Mouse (Mus musculus) heart, adult 2 months (tissue): Measurements from ENCODE around the gene Mex3d. TPM values are rescaled to one million over a fixed set of nuclear protein-coding genes. Genes with fewer than 3 reads are reported as not detected.

Experiments used
- DNase-seq, 2 experiments: peaks; one replicate each; pipeline ENCODE4 v3.0.0; 2021
- H3K27ac ChIP-seq: fragments of 200-600 bp; 2 replicates; pipeline ENCODE4 v1.8.1; 2022
- H3K27me3 ChIP-seq: fragments of 200-500 bp; 2 replicates; pipeline ENCODE4 v1.6.1; 2012; ENCODE audit warnings: mild to moderate bottlenecking, low read length, inconsistent platforms, mixed read lengths; ENCODE audit not compliant: control insufficient read depth, insufficient read depth
- H3K36me3 ChIP-seq: fragments of 200-500 bp; 2 replicates; pipeline ENCODE4 v1.6.1; 2012; ENCODE audit warnings: low read length, inconsistent platforms; ENCODE audit not compliant: control insufficient read depth, insufficient read depth
- H3K4me1 ChIP-seq: fragments of 200-500 bp; 2 replicates; pipeline ENCODE4 v1.6.1; 2011; ENCODE audit warnings: low read length; ENCODE audit not compliant: control insufficient read depth, insufficient read depth
- H3K4me3 ChIP-seq: fragments of 200-600 bp; 2 replicates; pipeline ENCODE4 v1.8.1; 2022
- H3K79me2 ChIP-seq: fragments of 200-500 bp; replicated peaks from 2 replicates; pipeline ENCODE4 v1.6.1; 2012; ENCODE audit warnings: mild to moderate bottlenecking, inconsistent platforms, low read length, moderate library complexity, mixed read lengths; ENCODE audit not compliant: control insufficient read depth, insufficient read depth
- H3K9ac ChIP-seq: fragments of 200-500 bp; 2 replicates; pipeline ENCODE4 v1.6.1; 2012; ENCODE audit warnings: low read depth, mild to moderate bottlenecking, control low read depth, inconsistent platforms, low read length, mixed read lengths
- CTCF ChIP-seq: fragments of 200-600 bp; IDR thresholded peaks from 2 replicates; pipeline ENCODE4 v1.8.1; 2022; ENCODE audit warnings: antibody characterized with exemption, mild to moderate bottlenecking, moderate library complexity
- EP300 ChIP-seq: fragments of 200-500 bp; IDR thresholded peaks from 2 replicates; pipeline ENCODE4 v1.6.1; 2011; ENCODE audit warnings: low read depth, low read length, control low read depth; ENCODE audit not compliant: insufficient read depth
- POLR2A ChIP-seq: fragments of 200-500 bp; IDR thresholded peaks from 2 replicates; pipeline ENCODE4 v1.6.1; 2011; ENCODE audit warnings: mild to moderate bottlenecking, low read depth, low read length, control low read depth; ENCODE audit not compliant: insufficient read depth
- WGBS: fragments of 180-500 bp; shearing (Covaris S2); methylation state at CpG from one replicate; pipeline ENCODE4 v1.1.7; 2018; 5-methylcytosine and 5-hydroxymethylcytosine counted together
- intact Hi-C: fragments of 180-260 bp; cut with DNase I; formaldehyde crosslinking; loops from one replicate; pipeline ENCODE4 v1.15.1; 2025
- polyA plus RNA-seq: library from polyadenylated mRNA; depleted of rRNA; stranded (reverse); fragments of >200 nt; gene quantifications from 2 replicates; pipeline ENCODE4 v1.2.3, GENCODE M21; 2012
- total RNA-seq, 2 experiments: library from RNA; stranded (reverse); gene quantifications; 2 replicates each; pipeline ENCODE4 v1.2.3; 2021

Mex3d gene
- total and polyA plus RNA-seq, 3 experiments, result 7.3 to 7.9 (median 7.5) TPM

DNA sequence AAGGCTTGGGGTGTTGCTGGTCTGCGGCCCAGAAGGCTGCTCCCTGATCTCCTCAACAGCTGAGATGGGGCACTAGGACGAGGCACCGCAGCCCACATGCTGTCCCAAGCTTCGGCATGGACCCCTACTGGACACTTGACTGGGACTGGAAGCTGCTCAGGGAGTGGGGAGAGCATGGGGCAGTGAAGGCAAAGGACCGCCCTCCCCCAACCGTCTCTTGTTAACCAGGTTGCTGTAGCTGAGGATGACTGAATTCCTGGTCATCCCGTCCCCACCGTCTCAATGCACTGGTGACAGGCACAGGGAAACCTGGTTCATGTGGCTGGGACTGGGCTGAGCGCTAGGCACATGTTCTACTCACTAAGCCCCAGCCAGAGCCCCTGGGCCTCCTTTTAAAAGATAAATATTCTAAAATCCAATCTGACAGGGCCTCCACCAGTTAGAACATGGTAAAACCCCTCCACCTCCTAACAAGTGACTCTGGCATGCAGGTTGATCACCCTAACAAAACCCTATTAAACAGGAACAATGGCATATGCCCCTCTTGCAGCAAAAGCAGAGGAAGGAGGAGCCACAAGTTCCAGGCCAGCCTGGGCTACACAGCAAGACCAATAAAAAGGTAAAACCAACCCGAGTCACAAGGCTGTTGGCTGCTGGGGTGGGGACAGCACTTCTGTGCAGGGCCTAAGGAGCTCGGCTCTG lies 9.5 kb upstream of the Mex3d start:
- 85% methylated on average over 11 of the region's 11 CpGs for WGBS
- intact Hi-C loops, result loop anchor here (5.0 kb wide), 1 partner anchor 35 kb away; the partner anchor contains the start of gene Tcf3
- H3K4me1 ChIP-seq, result peaks cover 9% of the 10 kb centered on the region
- DNase-seq, result no peak
- H3K27ac ChIP-seq, result no peak overlapping the region
- TF ChIP-seq CTCF (no peak), EP300 (no peak), POLR2A (no peak)
- no peaks in the 10 kb centered on the region for H3K27me3 ChIP-seq
- H3K4me3 ChIP-seq, result no peak overlapping the region
- peaks cover 4% of the 10 kb centered on the region for H3K79me2 ChIP-seq
- H3K9ac ChIP-seq, result no peak overlapping the region
- no peaks in the 10 kb centered on the region for H3K36me3 ChIP-seq

DNA sequence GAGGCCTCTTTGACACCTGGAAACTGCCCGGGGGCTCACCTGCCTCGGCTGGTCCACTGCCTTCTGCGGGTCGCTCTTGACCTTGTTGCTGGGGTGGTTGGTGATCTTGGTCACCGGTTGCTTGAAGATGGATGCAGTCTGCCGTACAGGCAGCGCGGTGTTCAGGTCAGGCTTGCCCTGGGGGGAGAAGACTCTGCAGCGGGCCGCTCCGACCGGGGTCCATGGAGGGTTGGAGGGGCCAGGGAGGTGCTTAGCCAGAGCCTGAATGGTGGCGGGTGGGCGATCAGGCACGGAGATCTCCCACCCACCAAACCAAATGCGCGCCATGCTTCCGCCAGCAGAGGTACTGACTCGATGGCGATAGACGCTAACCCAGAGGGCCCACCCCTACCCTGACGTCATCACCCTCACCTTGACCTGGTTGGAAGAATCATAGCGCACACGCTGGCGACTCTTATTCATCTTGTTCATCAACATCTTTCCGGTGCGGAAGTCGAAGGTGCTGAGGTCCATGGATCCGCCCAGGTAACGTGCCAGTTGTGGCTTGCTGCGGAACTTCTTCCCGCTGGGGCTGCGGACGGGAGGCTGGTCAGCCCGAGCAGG lies 7.7 kb upstream of the Mex3d start:
- peaks cover 6% of the 10 kb centered on the region for H3K4me1 ChIP-seq
- 95% methylated on average over 35 of the region's 35 CpGs for WGBS
- no peak overlapping the region for H3K4me3 ChIP-seq
- H3K9ac ChIP-seq, result no peak overlapping the region
- H3K79me2 ChIP-seq, result peaks cover 4% of the 10 kb centered on the region
- no peak overlapping the region for H3K27ac ChIP-seq
- intact Hi-C loops, result loop anchor here (5.0 kb wide), 1 partner anchor 37 kb away; the partner anchor contains the start of gene Tcf3
- TF ChIP-seq POLR2A (no peak), CTCF (no peak), EP300 (no peak)
- H3K36me3 ChIP-seq, result no peaks in the 10 kb centered on the region
- no peak for DNase-seq
- H3K27me3 ChIP-seq, result no peaks in the 10 kb centered on the region

DNA sequence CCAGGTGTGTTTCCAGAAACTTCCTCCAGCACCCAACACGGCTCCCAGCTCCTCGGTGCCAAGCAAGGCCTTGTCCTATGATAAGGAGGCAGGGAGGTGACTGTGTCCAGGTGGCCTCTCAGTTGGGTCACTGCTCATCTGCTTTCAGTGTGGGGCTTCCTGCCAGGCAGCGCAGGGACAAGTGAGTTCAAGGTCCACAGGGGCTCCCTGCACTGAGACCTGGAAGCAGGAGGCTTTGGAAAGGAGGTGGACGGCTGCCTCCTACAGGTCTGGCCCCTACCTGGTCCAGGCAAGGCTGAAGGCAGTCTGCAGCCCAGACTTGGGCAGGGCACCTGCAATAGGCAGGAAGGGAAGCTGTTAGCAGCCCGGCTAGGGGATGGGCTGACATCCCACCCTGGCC lies 5.2 kb upstream of the Mex3d start:
- Histone ChIP-seq H3K79me2 (peaks cover 2% of the 10 kb centered on the region), H3K27ac (no peak overlapping the region), H3K36me3 (no peaks in the 10 kb centered on the region), H3K4me3 (no peak overlapping the region), H3K4me1 (peaks cover 4% of the 10 kb centered on the region), H3K27me3 (no peaks in the 10 kb centered on the region), H3K9ac (no peak overlapping the region)
- 87% methylated on average over 5 of the region's 5 CpGs for WGBS
- DNase-seq, result no peak
- intact Hi-C loops, result no loop called here
- no peak for TF ChIP-seq EP300
- no peak for TF ChIP-seq CTCF
- no peak for TF ChIP-seq POLR2A

DNA sequence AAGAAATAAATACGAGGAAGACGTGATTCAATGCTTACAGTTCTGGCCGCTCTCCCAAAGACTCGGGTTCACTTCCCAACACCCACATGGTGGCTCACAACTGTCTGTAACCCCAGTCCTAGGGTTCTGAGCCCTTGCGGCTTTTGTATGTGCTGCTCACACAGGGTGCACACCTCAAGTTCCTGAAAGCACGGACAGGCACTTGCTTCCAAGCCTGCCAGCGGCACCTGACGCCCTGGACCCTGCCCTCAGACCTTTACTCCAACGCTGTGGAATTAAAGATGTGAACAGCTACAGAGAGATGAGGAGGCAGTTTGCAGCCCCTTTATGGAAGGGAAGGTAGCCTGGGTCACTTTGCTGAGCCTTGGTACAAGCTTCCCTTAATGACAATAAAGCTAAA lies 3.2 kb upstream of the Mex3d start:
- Histone ChIP-seq H3K27me3 (no peaks in the 10 kb centered on the region), H3K4me1 (peaks cover 2% of the 10 kb centered on the region; the same call in 1 of the 2 replicates), H3K36me3 (no peaks in the 10 kb centered on the region), H3K79me2 (peaks cover 4% of the 10 kb centered on the region), H3K27ac (no peak overlapping the region), H3K9ac (no peak overlapping the region), H3K4me3 (no peak overlapping the region)
- intact Hi-C loops, result no loop called here
- DNase-seq, result no peak
- TF ChIP-seq EP300, result no peak
- no peak for TF ChIP-seq POLR2A
- TF ChIP-seq CTCF, result no peak
- WGBS, result 72% methylated on average over 9 of the region's 9 CpGs

DNA sequence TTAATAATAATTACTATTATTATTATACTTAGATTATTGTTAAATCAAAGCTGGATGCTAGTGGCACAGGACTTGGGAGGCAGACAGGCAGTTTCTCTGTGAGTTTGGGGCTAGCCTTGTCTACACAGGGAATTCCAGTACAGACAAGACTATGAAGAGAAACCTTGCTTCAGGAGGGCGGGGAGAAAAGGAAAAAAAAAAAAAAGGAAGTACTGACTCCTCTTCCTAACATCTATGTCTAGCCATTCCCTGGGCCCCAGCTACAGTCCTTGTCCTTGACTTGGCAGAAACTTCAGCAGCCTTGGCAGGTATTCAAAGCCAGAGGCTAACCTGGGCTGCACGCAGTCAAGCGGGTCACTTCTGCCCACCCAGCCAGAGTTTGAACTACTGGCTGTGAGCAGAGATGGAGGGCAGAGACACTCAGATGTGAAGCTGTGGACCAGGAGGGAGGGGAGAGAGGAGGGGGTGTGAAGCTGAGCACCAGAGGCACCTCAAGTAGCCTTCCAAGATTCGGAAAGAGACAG lies 1.8 kb upstream of the Mex3d start:
- Histone ChIP-seq H3K4me3 (no peak overlapping the region), H3K36me3 (no peaks in the 10 kb centered on the region), H3K9ac (no peak overlapping the region), H3K27me3 (no peaks in the 10 kb centered on the region), H3K79me2 (peaks cover 4% of the 10 kb centered on the region), H3K4me1 (peaks cover 5% of the 10 kb centered on the region), H3K27ac (no peak overlapping the region)
- no peak for TF ChIP-seq EP300
- no peak for TF ChIP-seq POLR2A
- TF ChIP-seq CTCF, result no peak
- no peak for DNase-seq
- intact Hi-C loops, result no loop called here
- WGBS, result 46% methylated on average over 4 of the region's 4 CpGs

DNA sequence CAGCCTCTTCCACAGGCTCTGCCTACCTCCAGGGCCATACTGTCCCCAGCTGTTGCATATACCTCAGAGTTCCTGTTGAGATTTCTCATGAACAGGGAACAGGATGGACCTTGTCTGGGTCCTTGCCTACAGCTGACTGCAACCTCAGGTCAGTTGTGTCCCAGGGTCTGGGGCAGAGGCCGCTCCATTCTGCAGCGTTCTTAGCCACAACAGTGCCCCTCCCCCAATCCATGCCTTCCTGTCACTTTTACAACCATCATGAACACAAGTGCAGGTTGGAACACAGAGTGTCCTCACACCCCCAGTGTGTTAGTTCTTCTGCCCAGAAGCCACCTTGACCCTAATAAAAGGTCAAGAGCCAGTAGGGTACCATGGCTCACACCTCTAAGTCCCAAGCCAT lies 1.3 kb upstream of the Mex3d start:
- H3K27me3 ChIP-seq, result no peaks in the 10 kb centered on the region
- intact Hi-C loops, result no loop called here
- TF ChIP-seq POLR2A, result no peak
- TF ChIP-seq CTCF, result no peak
- no peak for TF ChIP-seq EP300
- 33% methylated on average over 2 of the region's 2 CpGs for WGBS
- H3K4me1 ChIP-seq, result peaks cover 5% of the 10 kb centered on the region
- peaks cover 4% of the 10 kb centered on the region for H3K79me2 ChIP-seq
- no peak overlapping the region for H3K4me3 ChIP-seq
- DNase-seq, result no peak
- H3K36me3 ChIP-seq, result no peaks in the 10 kb centered on the region
- no peak overlapping the region for H3K9ac ChIP-seq
- H3K27ac ChIP-seq, result no peak overlapping the region
